Mouse (Mus musculus): ENCODE results near the gene Nkx3-2. TPM values are rescaled to one million over a fixed set of nuclear protein-coding genes. Genes with fewer than 3 reads are reported as not detected.

Nkx3-2 gene
- total RNA-seq, 2 experiments from 2014 or later: 0.17 TPM; not detected in 1

Other genes starting within 250 kb of the Nkx3-2 start
- 10 to 100 TPM; 50.6 to 53.8 TPM for gene Rab28, start 56.3 kb downstream of the Nkx3-2 start, total RNA-seq (2021)
- gene Bod1l, start 79.8 kb upstream of the Nkx3-2 start, total RNA-seq (2021): 10 to 100 TPM; 21.8 to 30.2 TPM